Mouse (Mus musculus): ENCODE measurements around the gene Ror2. TPM values are rescaled to one million over a fixed set of nuclear protein-coding genes. Genes with fewer than 3 reads are reported as not detected.
"Not testable (repeated sequence)": the region's sequence is repeated elsewhere in the genome, so short reads cannot be mapped to it uniquely, and the experiment has no call there.

Gene Ror2
- total RNA-seq (2021) = 1 to 10 TPM; 5.3 to 5.8 TPM

DNA sequence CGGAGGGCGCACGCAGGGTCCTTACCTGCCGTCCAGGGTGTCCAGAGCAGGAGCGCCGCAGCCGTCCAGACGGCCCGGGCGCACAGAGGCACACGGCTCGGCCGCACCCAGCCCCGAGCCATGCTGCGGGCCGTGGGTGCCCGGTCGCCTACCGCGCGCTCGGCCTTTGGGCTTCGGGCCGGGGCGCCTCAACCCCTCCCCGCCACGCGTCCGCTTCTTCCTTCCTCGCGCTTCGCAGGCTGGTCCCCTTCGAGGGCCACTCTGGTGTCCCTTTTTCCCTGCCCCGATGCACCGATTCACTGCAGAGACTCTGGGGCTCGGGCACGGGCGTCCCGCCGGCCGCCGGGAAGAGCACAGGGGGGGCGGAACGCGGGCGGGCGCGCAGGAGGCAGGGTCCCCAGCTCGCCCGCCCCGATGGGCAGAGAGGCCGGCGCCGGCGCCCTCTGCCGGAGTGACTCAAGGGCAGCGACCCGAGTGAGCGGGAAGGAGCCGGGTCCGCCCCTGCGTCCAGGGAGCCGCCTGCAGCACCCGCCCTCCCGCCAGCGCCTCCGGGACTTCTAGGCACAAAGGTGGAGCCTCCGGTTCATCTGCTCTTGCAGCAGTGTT lies at the start of gene Ror2:
Ror2 (minus strand) TSS at position 369 of the 606 bp plus-strand sequence.
- intact Hi-C loops (cut with DNase I) = loop anchor here (1.0 to 2.0 kb wide), 2 partner anchors 25 to 167 kb away; no protein-coding TSS in a partner anchor
- DNase-seq = peak; percentile 78 to 79

GRCm38 (mm10) chr13:53333769-53334168 lies 47.8 kb upstream of the Ror2 start:
- no peak for DNase-seq
- intact Hi-C loops (cut with DNase I) = no loop called here

GRCm38 (mm10) chr13:53330246-53330645 lies 44.3 kb upstream of the Ror2 start:
- intact Hi-C loops (cut with DNase I) = no loop called here
- DNase-seq = no peak

DNA sequence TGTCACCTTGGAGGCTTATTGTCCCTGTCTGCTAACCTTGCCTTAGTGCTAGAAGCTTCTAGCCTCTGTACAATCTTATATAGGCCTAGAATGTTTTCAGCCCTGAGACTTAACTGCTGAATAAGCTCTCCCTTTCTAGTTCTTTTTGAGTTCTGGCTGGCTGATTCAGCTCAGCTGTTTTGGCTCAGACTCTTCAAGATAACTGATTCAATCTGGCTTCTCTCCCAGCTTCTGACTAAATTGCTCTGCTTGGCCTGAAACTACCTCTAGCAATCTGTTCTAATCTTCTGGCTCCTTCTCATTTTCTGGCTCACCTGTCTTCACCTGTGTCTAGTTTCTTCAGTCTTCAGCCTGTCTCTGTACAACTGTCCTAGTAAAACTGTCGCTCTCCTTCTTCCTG lies 39.6 kb upstream of the Ror2 start:
- peak; percentile 23 to 46 for DNase-seq
- intact Hi-C loops (cut with DNase I) = no loop called here

GRCm38 (mm10) chr13:53323661-53324060 lies 37.7 kb upstream of the Ror2 start:
- intact Hi-C loops (cut with DNase I) = no loop called here
- DNase-seq = peak; percentile 8 to 23

DNA sequence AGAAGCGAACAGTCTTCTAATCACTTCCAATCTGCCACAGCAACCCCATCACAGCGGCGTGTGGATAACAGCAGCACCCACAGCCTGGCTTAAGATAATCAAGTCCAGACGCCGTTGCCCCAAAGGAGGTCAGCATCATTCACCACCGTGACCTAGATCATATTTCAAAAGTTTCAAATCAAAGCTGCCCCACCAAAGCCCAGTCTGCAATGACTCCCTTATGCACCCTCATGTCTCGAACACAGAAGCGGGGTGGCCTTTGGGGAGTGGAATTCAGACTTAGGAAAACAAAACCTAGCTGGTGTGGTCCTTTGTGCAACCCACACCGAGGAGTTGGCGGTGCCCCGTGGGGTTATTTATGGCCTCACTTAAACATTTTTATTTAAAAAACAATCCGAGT lies 35.0 kb upstream of the Ror2 start:
- intact Hi-C loops (cut with DNase I) = no loop called here
- no peak for DNase-seq

- DNase-seq = no peak
Observed at GRCm38 (mm10) chr13:53316515-53317295, 30.8 kb upstream of the Ror2 start.

GRCm38 (mm10) chr13:53315757-53316156 lies 29.8 kb upstream of the Ror2 start:
- DNase-seq; intact Hi-C loops (cut with DNase I): not testable (repeated sequence)

More at GRCm38 (mm10) chr13:53316515-53317295, 30.8 kb upstream of the Ror2 start:
- intact Hi-C loops (cut with DNase I) = no loop called here

DNA sequence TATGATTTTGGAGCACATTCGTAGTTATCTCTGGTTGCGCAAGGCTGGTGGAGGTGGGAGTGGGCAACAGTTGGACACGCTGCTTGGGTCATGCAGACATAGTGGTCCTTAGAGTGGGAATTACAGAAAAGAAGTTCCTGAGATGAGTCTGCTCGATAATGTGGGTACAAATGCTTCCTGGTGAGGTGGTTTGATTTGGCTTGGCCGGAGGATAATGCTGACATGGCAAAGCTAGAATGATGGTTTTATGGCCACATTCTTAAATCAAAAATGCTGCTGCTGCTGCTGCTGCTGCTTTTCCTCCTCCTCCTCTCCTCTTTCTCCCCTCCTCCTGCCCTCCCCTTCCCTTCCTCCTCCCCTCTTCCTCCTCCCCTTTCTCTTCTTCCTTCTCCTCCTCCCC lies 24.5 kb upstream of the Ror2 start:
- no peak for DNase-seq
- intact Hi-C loops (cut with DNase I) = no loop called here

GRCm38 (mm10) chr13:53309661-53310160 lies 23.8 kb upstream of the Ror2 start:
- peak; percentile 47 to 50 for DNase-seq
- intact Hi-C loops (cut with DNase I) = loop anchor here (5.0 kb wide), 1 partner anchor 192 kb away; no protein-coding TSS in a partner anchor

GRCm38 (mm10) chr13:53309148-53309547 lies 23.2 kb upstream of the Ror2 start:
- intact Hi-C loops (cut with DNase I) = loop anchor here (5.0 kb wide), 1 partner anchor 192 kb away; no protein-coding TSS in a partner anchor
- peak in 1 of 2 experiments; percentile 26 for DNase-seq

GRCm38 (mm10) chr13:53306836-53307235 lies 20.9 kb upstream of the Ror2 start:
- intact Hi-C loops (cut with DNase I) = loop anchor here (5.0 kb wide), 1 partner anchor 190 kb away; no protein-coding TSS in a partner anchor
- no peak for DNase-seq

GRCm38 (mm10) chr13:53305256-53305655 lies 19.3 kb upstream of the Ror2 start:
- intact Hi-C loops (cut with DNase I) = loop anchor here (5.0 kb wide), 1 partner anchor 188 kb away; no protein-coding TSS in a partner anchor
- DNase-seq = no peak

DNA sequence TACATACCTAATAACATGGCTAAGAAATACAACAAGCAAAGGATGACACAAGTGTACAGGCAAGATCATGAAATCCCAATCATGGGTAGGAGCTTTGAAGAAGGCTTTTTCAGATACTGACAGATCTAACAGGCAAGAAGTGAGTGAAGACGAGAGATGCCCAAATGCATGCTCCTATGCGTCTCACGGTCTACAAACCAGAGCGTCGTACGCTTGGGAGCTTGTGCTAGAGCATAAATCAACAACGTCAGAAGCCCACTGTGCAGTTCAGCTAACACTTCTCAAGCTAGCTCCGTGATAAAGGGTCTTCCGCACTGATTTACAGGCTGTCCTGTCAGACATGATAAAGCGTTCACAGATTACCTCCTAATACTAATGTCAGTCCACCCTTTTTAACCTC lies 16.8 kb upstream of the Ror2 start:
- no peak for DNase-seq
- intact Hi-C loops (cut with DNase I) = no loop called here

- DNase-seq = no peak
- intact Hi-C loops (cut with DNase I) = no loop called here
Observed at GRCm38 (mm10) chr13:53293065-53293464, 7.1 kb upstream of the Ror2 start.

GRCm38 (mm10) chr13:53292244-53292643 lies 6.3 kb upstream of the Ror2 start:
- intact Hi-C loops (cut with DNase I) = no loop called here

GRCm38 (mm10) chr13:53285261-53285755 lies 616 bp downstream of the Ror2 start:
- peak; percentile 53 to 59 for DNase-seq
- intact Hi-C loops (cut with DNase I) = loop anchor here (2.0 kb wide), 1 partner anchor 25 kb away; no protein-coding TSS in a partner anchor

More at GRCm38 (mm10) chr13:53292244-53292643, 6.3 kb upstream of the Ror2 start:
- DNase-seq = no peak

DNA sequence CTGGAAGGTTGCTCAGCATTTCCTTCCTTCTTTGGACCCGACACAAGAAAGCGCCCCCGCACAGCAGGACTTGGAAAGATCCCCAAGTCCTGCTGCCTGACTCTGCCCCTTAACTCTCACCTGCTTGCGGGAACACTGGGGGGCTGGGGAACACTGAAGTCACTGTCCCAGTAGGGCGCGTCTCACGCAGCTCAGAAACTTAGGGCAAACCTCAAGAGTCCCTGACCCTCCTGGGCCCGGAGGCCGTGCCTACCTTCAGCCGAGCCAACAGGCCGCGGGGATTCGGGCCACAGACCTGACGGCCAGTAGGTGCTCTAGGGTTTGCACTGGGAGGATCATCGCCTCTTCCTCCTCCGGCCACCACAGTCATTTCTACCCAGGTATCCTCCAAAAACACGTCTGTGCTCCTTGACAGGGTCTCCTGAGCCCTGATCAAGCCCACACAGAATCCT lies 1.2 kb downstream of the Ror2 start:
- DNase-seq = peak; percentile 36 to 39
- intact Hi-C loops (cut with DNase I) = loop anchor here (2.0 kb wide), 1 partner anchor 24 kb away; no protein-coding TSS in a partner anchor

DNA sequence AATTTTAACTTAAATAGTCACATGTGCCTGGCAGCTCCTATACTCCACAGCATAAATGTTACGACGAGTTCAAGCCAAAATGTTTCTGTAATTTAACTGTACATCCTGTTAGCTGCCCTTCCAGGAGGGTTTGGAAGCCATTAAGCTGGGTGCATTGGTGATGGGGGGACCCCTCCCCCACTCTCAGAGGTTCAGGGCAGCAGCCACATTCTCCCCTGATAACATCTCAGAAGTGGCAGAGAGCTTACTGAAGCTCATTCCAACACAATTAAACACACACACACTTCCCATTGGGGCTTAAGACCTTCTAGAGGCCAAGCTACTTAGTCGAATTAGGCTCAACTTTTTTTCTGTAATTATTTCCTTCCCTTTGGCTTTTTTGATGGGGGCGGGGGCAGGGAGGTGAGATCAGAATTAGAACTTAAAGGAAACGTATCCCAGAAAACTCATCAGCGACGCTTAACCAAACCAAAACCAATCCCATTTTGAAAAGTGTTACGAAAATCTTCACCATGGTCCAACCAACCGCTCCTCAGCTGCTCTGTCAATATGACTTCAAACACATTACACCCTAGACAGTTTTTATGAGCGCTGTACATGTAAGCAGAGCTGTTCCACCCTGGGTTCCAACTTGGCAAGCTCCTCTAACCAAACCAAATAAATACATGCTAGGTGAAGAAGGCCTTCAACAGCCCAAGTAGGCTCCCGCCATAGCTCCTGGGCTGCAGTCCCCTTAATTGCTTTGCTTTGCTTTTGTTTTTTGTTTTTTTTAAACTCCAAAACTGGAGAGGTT lies 4.1 kb downstream of the Ror2 start:
- DNase-seq = no peak
- intact Hi-C loops (cut with DNase I) = no loop called here

GRCm38 (mm10) chr13:53278908-53279307 lies 7.0 kb downstream of the Ror2 start:
- DNase-seq = no peak
- intact Hi-C loops (cut with DNase I) = no loop called here

Measured in heart, postnatal 10 days (tissue).